Mouse (Mus musculus) kidney, adult 2 months (tissue): Measurements from ENCODE around the gene Nt5m. TPM values are rescaled to one million over a fixed set of nuclear protein-coding genes. Genes with fewer than 3 reads are reported as not detected.

Experiments used
- DNase-seq: peaks from one replicate; pipeline ENCODE4 v3.0.0; 2021
- H3K27ac ChIP-seq: fragments of 200-500 bp; 2 replicates; pipeline ENCODE4 v1.5.1; 2012; ENCODE audit warnings: low read depth, low read length, control low read depth, inconsistent platforms; ENCODE audit not compliant: insufficient read depth
- H3K27me3 ChIP-seq: fragments of 200-500 bp; replicated peaks from 2 replicates; pipeline ENCODE4 v1.6.1; 2012; ENCODE audit warnings: mild to moderate bottlenecking, moderate library complexity, low read length, inconsistent platforms; ENCODE audit not compliant: control insufficient read depth, insufficient read depth
- H3K36me3 ChIP-seq: fragments of 200-500 bp; 2 replicates; pipeline ENCODE4 v1.6.1; 2012; ENCODE audit warnings: mild to moderate bottlenecking, moderate library complexity, low read length, inconsistent platforms; ENCODE audit not compliant: control insufficient read depth, insufficient read depth
- H3K4me1 ChIP-seq: fragments of 200-500 bp; 2 replicates; pipeline ENCODE4 v1.6.1; 2011; ENCODE audit warnings: low read length; ENCODE audit not compliant: control insufficient read depth, insufficient read depth
- H3K4me3 ChIP-seq: fragments of 200-500 bp; 2 replicates; pipeline ENCODE4 v1.5.1; 2011; ENCODE audit warnings: mild to moderate bottlenecking, low read depth, low read length, control low read depth; ENCODE audit not compliant: insufficient read depth
- CTCF ChIP-seq: fragments of 200-500 bp; conservative IDR thresholded peaks from 2 replicates; pipeline ENCODE4 v1.5.1; 2011; ENCODE audit warnings: low read depth, mild to moderate bottlenecking, control low read depth, low read length, moderate library complexity, mixed read lengths; ENCODE audit not compliant: insufficient read depth, insufficient read length
- POLR2A ChIP-seq: fragments of 200-500 bp; IDR thresholded peaks from one replicate; pipeline ENCODE4 v1.6.1; 2011; ENCODE audit warnings: low read depth, low read length, control low read depth
- WGBS: fragments of 180-500 bp; shearing (Covaris S2); methylation state at CpG from one replicate; pipeline ENCODE4 v1.1.7; 2018; 5-methylcytosine and 5-hydroxymethylcytosine counted together
- polyA plus RNA-seq: library from polyadenylated mRNA; depleted of rRNA; stranded (reverse); fragments of >200 nt; gene quantifications from 2 replicates; pipeline ENCODE4 v1.2.3, GENCODE M21; 2012

The Nt5m gene
- polyA plus RNA-seq, 1 experiment: 39.3 TPM

- Histone ChIP-seq H3K27ac (no peak overlapping the region), H3K4me3 (no peak overlapping the region), H3K36me3 (no peaks in the 10 kb centered on the region), H3K4me1 (peaks cover 9% of the 10 kb centered on the region), H3K27me3 (no peaks in the 10 kb centered on the region)
- 91% methylated on average over 6 of the region's 6 CpGs for WGBS
- no peak for DNase-seq
- TF ChIP-seq POLR2A (no peak), CTCF (no peak)
Observed at GRCm38 (mm10) chr11:59906521-59907123, 67.4 kb downstream of the Nt5m start.

GRCm38 (mm10) chr11:59908446-59908845 is 69.2 kb downstream of the Nt5m start:
- DNase-seq: peak; percentile 80
- TF ChIP-seq CTCF (no peak), POLR2A (no peak)
- H3K36me3 ChIP-seq: no peaks in the 10 kb centered on the region
- no peak overlapping the region for H3K4me3 ChIP-seq
- H3K4me1 ChIP-seq: peaks cover 4% of the 10 kb centered on the region; the same call in 1 of the 2 replicates
- no peaks in the 10 kb centered on the region for H3K27me3 ChIP-seq
- WGBS: 25% methylated on average over 3 of the region's 3 CpGs
- peak overlapping the region; percentile 60; the same call in 1 of the 2 replicates for H3K27ac ChIP-seq

GRCm38 (mm10) chr11:59910586-59910985 is 71.3 kb downstream of the Nt5m start:
- no peaks in the 10 kb centered on the region for H3K36me3 ChIP-seq
- H3K27ac ChIP-seq: peak overlapping the region; percentile 27; the same call in 1 of the 2 replicates
- no peak overlapping the region for H3K4me3 ChIP-seq
- peaks cover 4% of the 10 kb centered on the region; the same call in 1 of the 2 replicates for H3K4me1 ChIP-seq
- TF ChIP-seq POLR2A (no peak), CTCF (no peak)
- H3K27me3 ChIP-seq: no peaks in the 10 kb centered on the region
- no peak for DNase-seq

- no peaks in the 10 kb centered on the region for H3K36me3 ChIP-seq
- no peak for DNase-seq
- 91% methylated on average over 1 of the region's 1 CpGs for WGBS
- no peak overlapping the region for H3K27ac ChIP-seq
- no peaks in the 10 kb centered on the region for H3K27me3 ChIP-seq
- no peak overlapping the region for H3K4me3 ChIP-seq
- TF ChIP-seq POLR2A (no peak), CTCF (no peak)
- H3K4me1 ChIP-seq: peaks cover 4% of the 10 kb centered on the region; the same call in 1 of the 2 replicates
Observed at GRCm38 (mm10) chr11:59911523-59911922, 72.3 kb downstream of the Nt5m start.

- H3K36me3 ChIP-seq: no peaks in the 10 kb centered on the region
- no peak overlapping the region for H3K4me3 ChIP-seq
- TF ChIP-seq CTCF: no peak
- no peak for TF ChIP-seq POLR2A
- H3K27ac ChIP-seq: no peak overlapping the region
- H3K4me1 ChIP-seq: peaks cover 4% of the 10 kb centered on the region; the same call in 1 of the 2 replicates
- H3K27me3 ChIP-seq: no peaks in the 10 kb centered on the region
- DNase-seq: no peak
- WGBS: 74% methylated on average over 4 of the region's 4 CpGs
Observed at GRCm38 (mm10) chr11:59913702-59914101, 74.5 kb downstream of the Nt5m start.

- peak; percentile 81 for DNase-seq
- no peaks in the 10 kb centered on the region for H3K27me3 ChIP-seq
- 38% methylated on average over 4 of the region's 4 CpGs for WGBS
- TF ChIP-seq CTCF: no peak
- TF ChIP-seq POLR2A: no peak
- no peaks in the 10 kb centered on the region; the same call in 1 of the 2 replicates for H3K4me1 ChIP-seq
- H3K27ac ChIP-seq: no peak overlapping the region
- H3K4me3 ChIP-seq: no peak overlapping the region
- no peaks in the 10 kb centered on the region for H3K36me3 ChIP-seq
Observed at GRCm38 (mm10) chr11:59918014-59918413, 78.8 kb downstream of the Nt5m start.

- 79% methylated on average over 3 of the region's 3 CpGs for WGBS
- TF ChIP-seq CTCF: no peak
- no peak overlapping the region for H3K27ac ChIP-seq
Observed at GRCm38 (mm10) chr11:59919401-59919800, 80.2 kb downstream of the Nt5m start.

GRCm38 (mm10) chr11:59920331-59920730 is 81.1 kb downstream of the Nt5m start:
- Histone ChIP-seq H3K27me3 (no peaks in the 10 kb centered on the region), H3K4me3 (no peak overlapping the region), H3K36me3 (no peaks in the 10 kb centered on the region), H3K4me1 (no peaks in the 10 kb centered on the region; the same call in 1 of the 2 replicates), H3K27ac (no peak overlapping the region)
- WGBS: 36% methylated on average over 5 of the region's 5 CpGs
- no peak for DNase-seq
- TF ChIP-seq POLR2A (no peak), CTCF (no peak)

More at GRCm38 (mm10) chr11:59919401-59919800, 80.2 kb downstream of the Nt5m start:
- DNase-seq: no peak
- Histone ChIP-seq H3K4me1 (no peaks in the 10 kb centered on the region; the same call in 1 of the 2 replicates), H3K4me3 (no peak overlapping the region), H3K27me3 (no peaks in the 10 kb centered on the region), H3K36me3 (no peaks in the 10 kb centered on the region)
